Mouse (Mus musculus) midbrain, postnatal 0 days (tissue): ENCODE results near the gene Far2. TPM values are rescaled to one million over a fixed set of nuclear protein-coding genes. Genes with fewer than 3 reads are reported as not detected.

ENCODE experiments used
- ATAC-seq: fragments of 200-750 bp; cut with Nextera tagmentation; 2 replicates; pipeline ENCODE4 v1.8.0; 2017; ENCODE audit warnings: moderate number of reproducible peaks, mild to moderate bottlenecking, moderate TSS enrichment, moderate library complexity; ENCODE audit not compliant: low FRiP score
- DNase-seq: peaks from one replicate; pipeline ENCODE4 v3.0.0-alpha.2; 2015; ENCODE audit warnings: low spot score
- H3K27ac ChIP-seq: fragments of 300-500 bp; sonication (generic); 2 replicates; pipeline ENCODE4 v1.5.1; 2014; ENCODE audit warnings: low read depth, mild to moderate bottlenecking, low read length, mixed read lengths
- H3K27me3 ChIP-seq: fragments of 300-500 bp; sonication (generic); 2 replicates; pipeline ENCODE4 v1.6.1; 2014; ENCODE audit warnings: low read length, control low read depth, mixed read lengths; ENCODE audit not compliant: insufficient read depth
- H3K36me3 ChIP-seq: fragments of 300-500 bp; sonication (generic); 2 replicates; pipeline ENCODE4 v1.6.1; 2014; ENCODE audit warnings: low read length, control low read depth, mixed read lengths; ENCODE audit not compliant: insufficient read depth
- H3K4me1 ChIP-seq: fragments of 300-500 bp; sonication (generic); 2 replicates; pipeline ENCODE4 v1.6.1; 2014; ENCODE audit warnings: mild to moderate bottlenecking, control low read depth, antibody characterized with exemption, low read length, mixed read lengths; ENCODE audit not compliant: insufficient read depth
- H3K4me2 ChIP-seq: fragments of 300-500 bp; sonication (generic); 2 replicates; pipeline ENCODE4 v1.6.1; 2014; ENCODE audit warnings: low read depth, mild to moderate bottlenecking, low read length, mixed read lengths; ENCODE audit not compliant: poor library complexity, severe bottlenecking
- H3K4me3 ChIP-seq: fragments of 300-500 bp; sonication (generic); 2 replicates; pipeline ENCODE4 v1.5.1; 2014; ENCODE audit warnings: low read depth, mild to moderate bottlenecking, low read length, moderate library complexity
- H3K9ac ChIP-seq: fragments of 300-500 bp; sonication (generic); replicated peaks from 2 replicates; pipeline ENCODE4 v1.6.1; 2014; ENCODE audit warnings: mild to moderate bottlenecking, low read length, moderate library complexity, mixed read lengths; ENCODE audit not compliant: poor library complexity, severe bottlenecking
- H3K9me3 ChIP-seq: fragments of 300-500 bp; sonication (generic); 2 replicates; pipeline ENCODE4 v1.6.1; 2016; ENCODE audit warnings: low read length, control low read depth
- CTCF ChIP-seq: IDR thresholded peaks from 2 replicates; pipeline ENCODE4 v1.5.1; 2016; ENCODE audit warnings: antibody characterized with exemption, mild to moderate bottlenecking
- WGBS: fragments of 180-500 bp; shearing (Covaris S2); extraction: QIAGEN DNeasy Blood & Tissue Kit; methylation state at CpG from one replicate; pipeline ENCODE4 v1.1.7; 2014; 5-methylcytosine and 5-hydroxymethylcytosine counted together
- polyA plus RNA-seq: library from polyadenylated mRNA; unstranded; fragments of >200 nt; fragmentation: Nextera tagmentation; extraction: Ambion mirVana; gene quantifications from 2 replicates; pipeline ENCODE4 v1.2.1, GENCODE M21; 2015
- total RNA-seq: library from RNA; depleted of rRNA; stranded (reverse); fragments of >200 nt; gene quantifications from 2 replicates; pipeline ENCODE4 v1.2.3, GENCODE M21; 2014; rRNA removed

Far2 gene
- total and polyA plus RNA-seq, 2 experiments from 2014 or later, result 34.9 to 40.2 TPM

GRCm38 (mm10) chr6:148218235-148219076 is 171.4 kb downstream of the Far2 start:
- DNase-seq (no peak), ATAC-seq (no peak)
- 91% methylated on average over 2 of the region's 2 CpGs for WGBS
- no peak for TF ChIP-seq CTCF
- Histone ChIP-seq H3K4me2 (no peak overlapping the region), H3K27ac (no peak overlapping the region), H3K4me3 (no peak overlapping the region), H3K27me3 (no peaks in the 10 kb centered on the region), H3K9me3 (no peaks in the 10 kb centered on the region), H3K4me1 (no peaks in the 10 kb centered on the region), H3K9ac (no peak overlapping the region), H3K36me3 (no peaks in the 10 kb centered on the region)

DNA sequence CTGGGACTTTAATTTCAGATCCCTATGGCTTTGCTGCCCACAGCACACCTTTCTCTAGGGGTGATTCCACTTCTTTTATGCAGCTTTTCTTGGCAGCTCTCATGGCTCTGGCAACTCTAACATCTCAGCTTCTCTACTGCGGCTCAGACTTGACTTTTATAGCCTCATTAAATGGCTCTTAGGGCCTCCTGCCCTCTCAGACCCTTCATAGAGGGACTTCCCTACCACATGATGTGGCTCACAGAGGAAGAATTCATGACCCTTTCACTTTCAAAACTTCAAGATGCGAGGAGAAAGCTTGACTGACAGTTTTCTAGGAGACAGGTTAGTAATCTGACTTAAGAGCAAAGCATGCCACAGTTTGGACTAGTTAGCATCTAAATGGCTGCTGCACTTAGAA is 175.6 kb downstream of the Far2 start:
- whole genome bisulfite sequencing, result 65% methylated on average over 2 of the region's 2 CpGs
- no peaks in the 10 kb centered on the region for H3K27me3 ChIP-seq
- no peak for DNase-seq
- H3K4me3 ChIP-seq, result no peak overlapping the region
- H3K36me3 ChIP-seq, result no peaks in the 10 kb centered on the region
- no peak for ATAC-seq
- no peaks in the 10 kb centered on the region for H3K9me3 ChIP-seq
- H3K9ac ChIP-seq, result no peak overlapping the region
- H3K4me1 ChIP-seq, result no peaks in the 10 kb centered on the region
- no peak for TF ChIP-seq CTCF
- H3K4me2 ChIP-seq, result no peak overlapping the region
- no peak overlapping the region for H3K27ac ChIP-seq

DNA sequence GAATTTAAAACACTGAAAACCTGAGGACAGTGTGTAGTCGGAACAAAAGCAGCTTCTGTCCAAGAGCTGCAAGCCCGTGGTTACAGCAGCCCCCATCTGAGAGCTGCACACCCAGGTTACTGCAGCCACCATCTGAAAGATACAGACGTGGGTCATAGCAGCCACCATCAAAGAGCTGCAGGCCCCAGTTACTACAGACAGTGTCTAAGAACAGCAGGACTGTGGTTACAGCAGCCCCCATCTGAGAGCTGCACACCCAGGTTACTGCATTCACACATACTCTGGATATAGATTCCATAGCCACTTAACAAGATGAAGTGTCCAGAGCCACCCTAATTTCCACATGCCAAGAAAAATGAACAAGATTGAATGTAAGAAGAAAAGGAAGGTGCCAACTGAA is 180.5 kb downstream of the Far2 start:
- no peaks in the 10 kb centered on the region for H3K9me3 ChIP-seq
- 69% methylated on average over 3 of the region's 3 CpGs for whole genome bisulfite sequencing
- H3K36me3 ChIP-seq, result no peaks in the 10 kb centered on the region
- no peaks in the 10 kb centered on the region for H3K27me3 ChIP-seq
- H3K9ac ChIP-seq, result no peak overlapping the region
- H3K4me2 ChIP-seq, result no peak overlapping the region
- H3K27ac ChIP-seq, result no peak overlapping the region
- H3K4me3 ChIP-seq, result no peak overlapping the region
- H3K4me1 ChIP-seq, result no peaks in the 10 kb centered on the region
- ATAC-seq (no peak), DNase-seq (no peak)
- TF ChIP-seq CTCF, result no peak

Other genes starting within 250 kb of the Far2 start
- 67.4 and 133 TPM in 2 replicates for gene Ergic2, start 165.1 kb downstream of the Far2 start, total RNA-seq
- gene Ergic2, start 165.1 kb downstream of the Far2 start, polyA plus RNA-seq, result 154 and 176 TPM in 2 replicates